In the genomic region with DNA sequence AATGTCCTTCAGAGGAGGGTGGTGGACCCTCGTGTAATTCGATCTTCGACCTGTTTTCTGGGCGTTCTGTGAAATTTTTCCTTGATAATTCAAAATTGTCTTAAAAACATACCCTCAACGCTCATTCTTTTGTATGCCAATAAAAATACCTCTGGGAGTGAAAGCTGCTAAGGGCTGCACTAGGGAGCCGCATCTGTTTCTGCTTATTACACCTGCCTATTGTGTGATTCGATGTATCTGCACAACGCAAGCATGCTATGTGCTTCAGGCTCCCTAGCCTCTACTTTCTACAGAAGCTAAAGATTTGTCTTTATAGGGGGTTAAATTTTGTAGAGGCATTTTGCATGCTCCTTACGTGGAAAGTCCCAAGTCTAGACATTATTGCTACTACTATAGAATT, we compare ENCODE assay signal across 9 mouse cellular contexts.
DNase-seq lines count a peak whose midpoint lies in the region; ATAC-seq and TF ChIP-seq lines count a peak whose summit lies in the region.
"Had no signal": no experiment of that assay in that cellular context is flagged by ENCODE, and none has a peak within 500 bp of the region (broad histone marks: within the 10 kb centered on the region; RNA-seq: fewer than 3 reads in every experiment).

No protein-coding gene starts in this region.

- no peaks in the 10 kb centered on the region; the same call in 1 of the 2 replicates for H3K4me1 ChIP-seq in forebrain, embryonic 11.5 days (replicated peaks; ENCODE audit: control insufficient read depth, insufficient read depth, low read length)
- H3K4me1 ChIP-seq in forebrain, embryonic 10.5 days, result peaks cover 9% of the 10 kb centered on the region
- peaks cover 3 to 5% of the 10 kb centered on the region in 2 experiments for H3K4me1 ChIP-seq in CH12.LX (ENCODE audit: control insufficient read depth in 1 of 2, insufficient read depth in 2 of 2)
- H3K4me1 ChIP-seq in hindbrain, embryonic 15.5 days (replicated peaks), result peaks cover 11% of the 10 kb centered on the region
- peaks cover 9% of the 10 kb centered on the region; the same call in 1 of the 2 replicates for H3K4me1 ChIP-seq in midbrain, embryonic 14.5 days (ENCODE audit: control insufficient read depth, insufficient read depth, low read length)

- no peak for DNase-seq in forebrain, embryonic 11.5 days (ENCODE audit: low spot score)
- DNase-seq in forebrain, embryonic 10.5 days (ENCODE audit: extremely low spot score, low spot score), result no peak
- DNase-seq in CH12.LX (ENCODE audit: extremely low read depth), result no peak
- no peak for DNase-seq in midbrain, embryonic 14.5 days
- DNase-seq in thymus, adult 18-20 months, result no peak
- DNase-seq in cerebellum, adult 9-11 months, result no peak
- no peak for DNase-seq in left cerebral cortex, adult 9 months (ENCODE audit: low spot score in 2 of 2)

- dilution Hi-C loops in CH12.LX (cut with MboI; ENCODE audit: extremely low pct_ligation_motif_present, extremely low pct_unique_long_range_greater_than_20kb, low sequenced_read_pairs), result no loop called here

- in situ Hi-C loops in CH12.LX (cut with MboI; ENCODE audit: low pct_ligation_motif_present, low pct_unique_long_range_greater_than_20kb, low sequenced_read_pairs), result loop anchor here (25.0 kb wide), 3 partner anchors 508 to 717 kb away; no protein-coding TSS in a partner anchor

- ATAC-seq in forebrain, embryonic 11.5 days (replicated peaks; ENCODE audit: low FRiP score), result peak; percentile 30
- peak; percentile 57; the same call in 1 of the 2 replicates for ATAC-seq in hindbrain, embryonic 15.5 days (ENCODE audit: low FRiP score, low read depth)
- ATAC-seq in midbrain, embryonic 14.5 days (ENCODE audit: low FRiP score, low TSS enrichment), result peak; percentile 15; the same call in 1 of the 2 replicates

- TF ChIP-seq POLR2A in CH12.LX (IDR thresholded peaks at IDR 0.05; ENCODE audit: low read depth, low read length), result no peak

- H3K4me2 ChIP-seq in forebrain, embryonic 11.5 days (ENCODE audit: low read depth, low read length, severe bottlenecking), result no peak overlapping the region
- peak overlapping the region; percentile 99 for H3K4me2 ChIP-seq in CH12.LX (ENCODE audit: insufficient read depth, low read depth, poor library complexity, severe bottlenecking)
- H3K4me2 ChIP-seq in hindbrain, embryonic 15.5 days, result peak overlapping the region; percentile 51
- H3K4me2 ChIP-seq in midbrain, embryonic 14.5 days (ENCODE audit: low read length), result no peak overlapping the region

- TF ChIP-seq EP300 in CH12.LX (IDR thresholded peaks at IDR 0.05; ENCODE audit: low read length), result no peak

- no peaks in the 10 kb centered on the region for H3K36me3 ChIP-seq in forebrain, embryonic 11.5 days (ENCODE audit: control insufficient read depth, insufficient read depth, low read length)
- H3K36me3 ChIP-seq in forebrain, embryonic 10.5 days (replicated peaks), result no peaks in the 10 kb centered on the region
- H3K36me3 ChIP-seq in CH12.LX (replicated peaks in 1 of 2; ENCODE audit: control insufficient read depth in 1 of 2, insufficient read depth in 1 of 2, low read length in 1 of 2), result no peaks in the 10 kb centered on the region
- no peaks in the 10 kb centered on the region for H3K36me3 ChIP-seq in hindbrain, embryonic 15.5 days
- no peaks in the 10 kb centered on the region for H3K36me3 ChIP-seq in midbrain, embryonic 14.5 days (ENCODE audit: control insufficient read depth, insufficient read depth, low read length)
- H3K36me3 ChIP-seq: G1E had no signal

- no peak overlapping the region for H3K4me3 ChIP-seq in forebrain, embryonic 11.5 days (ENCODE audit: low read depth, low read length)
- no peak overlapping the region for H3K4me3 ChIP-seq in forebrain, embryonic 10.5 days
- H3K4me3 ChIP-seq in CH12.LX (replicated peaks in 1 of 3; ENCODE audit: low read depth in 2 of 3, low read length in 2 of 3, poor library complexity in 1 of 3), result no peak overlapping the region
- no peak overlapping the region for H3K4me3 ChIP-seq in hindbrain, embryonic 15.5 days
- no peak overlapping the region for H3K4me3 ChIP-seq in midbrain, embryonic 14.5 days (replicated peaks; ENCODE audit: low read depth, low read length)

- H3K27me3 ChIP-seq in forebrain, embryonic 11.5 days (ENCODE audit: control insufficient read depth, insufficient read depth, low read length), result peaks cover 6% of the 10 kb centered on the region; the same call in 1 of the 2 replicates
- H3K27me3 ChIP-seq in forebrain, embryonic 10.5 days (ENCODE audit: poor library complexity, severe bottlenecking), result peaks cover 40% of the 10 kb centered on the region
- H3K27me3 ChIP-seq in CH12.LX (replicated peaks), result no peaks in the 10 kb centered on the region
- H3K27me3 ChIP-seq in hindbrain, embryonic 15.5 days, result no peaks in the 10 kb centered on the region
- H3K27me3 ChIP-seq in midbrain, embryonic 14.5 days (ENCODE audit: control insufficient read depth, insufficient read depth, low read length), result 0 out of 2 replicates have a peak, but pooled peaks cover 3% of the 10 kb centered on the region

- no peaks in the 10 kb centered on the region for H3K79me2 ChIP-seq in CH12.LX (replicated peaks; ENCODE audit: control insufficient read depth, extremely low read depth, insufficient read depth, poor library complexity, severe bottlenecking)

- H3K9me3 ChIP-seq in forebrain, embryonic 11.5 days (ENCODE audit: control insufficient read depth, low read length), result no peaks in the 10 kb centered on the region
- H3K9me3 ChIP-seq in forebrain, embryonic 10.5 days, result no peaks in the 10 kb centered on the region
- no peaks in the 10 kb centered on the region for H3K9me3 ChIP-seq in CH12.LX (replicated peaks; ENCODE audit: low read length)
- no peaks in the 10 kb centered on the region for H3K9me3 ChIP-seq in hindbrain, embryonic 15.5 days
- no peaks in the 10 kb centered on the region for H3K9me3 ChIP-seq in midbrain, embryonic 14.5 days (ENCODE audit: control insufficient read depth, low read length)
- H3K9me3 ChIP-seq: G1E had no signal

- no peak for TF ChIP-seq CTCF in CH12.LX (conservative IDR thresholded peaks at IDR 0.05 in 1 of 2, IDR thresholded peaks at IDR 0.05 in 1 of 2; ENCODE audit: low read depth in 2 of 2, low read length in 2 of 2)

- no peak overlapping the region for H3K27ac ChIP-seq in forebrain, embryonic 11.5 days (ENCODE audit: low read depth, low read length)
- H3K27ac ChIP-seq in forebrain, embryonic 10.5 days, result no peak overlapping the region
- H3K27ac ChIP-seq in CH12.LX (ENCODE audit: insufficient read depth, low read depth), result no peak overlapping the region
- peak overlapping the region; percentile 36 for H3K27ac ChIP-seq in hindbrain, embryonic 15.5 days (replicated peaks)
- no peak overlapping the region for H3K27ac ChIP-seq in midbrain, embryonic 14.5 days (replicated peaks; ENCODE audit: low read depth, low read length)

- 37% methylated on average over 9 of the region's 9 CpGs for WGBS in forebrain, embryonic 11.5 days
- 37% methylated on average over 9 of the region's 9 CpGs for WGBS in forebrain, embryonic 10.5 days
- WGBS in hindbrain, embryonic 15.5 days, result 22% methylated on average over 9 of the region's 9 CpGs
- 28% methylated on average over 9 of the region's 9 CpGs for WGBS in midbrain, embryonic 14.5 days

- H3K9ac ChIP-seq in forebrain, embryonic 11.5 days (ENCODE audit: low read length), result no peak overlapping the region
- no peak overlapping the region for H3K9ac ChIP-seq in CH12.LX (ENCODE audit: insufficient read depth, low read depth)
- no peak overlapping the region for H3K9ac ChIP-seq in hindbrain, embryonic 15.5 days
- H3K9ac ChIP-seq in midbrain, embryonic 14.5 days (replicated peaks; ENCODE audit: low read length), result no peak overlapping the region

- TF ChIP-seq RAD21 in CH12.LX (IDR thresholded peaks at IDR 0.05; ENCODE audit: low read depth, low read length), result no peak

TF ChIP-seq in CH12.LX, 34 proteins besides CTCF, POLR2A, EP300 and RAD21:
- TF ChIP-seq ZKSCAN1 (IDR thresholded peaks at IDR 0.05; ENCODE audit: borderline replicate concordance, low read depth, low read length) (no peak), SIN3A (IDR thresholded peaks at IDR 0.05; ENCODE audit: low read length) (no peak), TBP (conservative IDR thresholded peaks at IDR 0.05; ENCODE audit: low read depth, low read length) (no peak), UBTF (IDR thresholded peaks at IDR 0.05; ENCODE audit: low read depth, low read length) (no peak), ZMIZ1 (IDR thresholded peaks at IDR 0.05; ENCODE audit: low read depth, low read length) (no peak), ETS1 (conservative IDR thresholded peaks at IDR 0.05; ENCODE audit: low read depth, low read length) (no peak), GABPA (IDR thresholded peaks at IDR 0.05; ENCODE audit: insufficient replicate concordance, low read depth, low read length) (no peak)

Comparison
In these comparisons a context has a peak if more than half of its experiments do, and no peak if none do; other contexts are left out.
1. H3K4me2 ChIP-seq: peak in CH12.LX (single experiment) and hindbrain, embryonic 15.5 days (single experiment); none in forebrain, embryonic 11.5 days (single experiment) and midbrain, embryonic 14.5 days (single experiment).
2. Peak in every context shown above with its lines, with median percentiles within 50 percentile points of each other: ATAC-seq.